Mouse (Mus musculus): Measurements from ENCODE around the gene Wfdc3.

Gene Wfdc3

GRCm38 (mm10) chr2:164776130-164776529 lies 30.4 kb upstream of the Wfdc3 start:
- DNase-seq (ENCODE audit: low spot score in 2 of 2), result no peak

DNA sequence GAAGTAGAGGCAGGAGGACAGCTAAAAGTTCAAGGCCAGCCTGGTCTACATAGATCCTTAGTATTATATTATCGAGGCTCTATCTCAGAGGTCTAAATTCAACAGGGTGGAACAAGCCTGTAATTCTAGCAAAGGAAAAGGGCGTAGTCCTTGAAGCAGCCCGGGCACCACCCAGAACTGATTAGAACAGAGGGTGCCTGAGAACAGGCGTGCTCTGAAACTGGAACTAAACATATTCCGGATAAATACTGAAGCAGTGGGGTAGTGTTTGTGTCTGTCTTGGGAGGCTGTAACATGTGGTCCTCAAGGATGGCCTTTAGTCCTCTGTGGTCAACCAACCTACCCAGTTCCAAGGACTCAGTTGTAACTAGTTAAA lies 28.2 kb upstream of the Wfdc3 start:
- no peak for DNase-seq (ENCODE audit: low spot score in 2 of 2)

DNA sequence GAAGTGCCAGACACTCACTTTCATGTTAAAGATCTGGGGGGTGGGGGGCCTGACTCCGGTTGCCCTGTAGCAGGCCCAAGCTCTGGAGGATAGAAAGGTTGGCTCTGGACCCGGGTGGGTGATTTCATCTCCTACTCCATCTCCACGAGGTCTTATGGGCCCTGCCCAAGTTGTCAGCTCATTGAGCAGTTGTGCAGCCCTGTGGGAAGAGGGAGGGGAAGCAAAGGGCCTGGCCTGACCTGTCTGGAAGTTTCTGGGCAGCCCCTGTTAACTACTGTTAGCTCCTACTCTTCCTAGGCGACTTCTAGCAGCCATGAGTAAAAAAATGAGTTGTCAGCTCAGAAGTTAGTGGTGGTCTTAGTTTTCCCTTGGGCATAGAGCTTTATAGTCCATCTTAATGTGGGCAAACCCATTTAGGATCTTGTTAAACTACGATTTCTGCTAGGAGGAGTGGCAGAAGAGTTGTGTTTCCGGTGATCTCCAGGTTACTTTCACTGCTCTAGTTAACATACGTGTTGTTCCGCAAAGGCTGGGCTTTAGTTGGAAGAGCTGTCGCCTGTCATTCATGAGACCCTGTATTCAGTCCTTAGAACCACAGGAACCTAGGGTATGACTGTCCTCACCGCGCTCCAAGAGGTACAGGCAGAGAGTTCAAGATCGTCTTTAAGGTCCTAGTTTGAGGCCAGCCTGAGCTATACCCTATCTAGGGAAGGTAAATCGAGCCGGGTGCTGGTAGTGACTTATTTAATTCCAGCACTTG lies 27.7 kb upstream of the Wfdc3 start:
- DNase-seq (ENCODE audit: low spot score in 2 of 2), result no peak

DNA sequence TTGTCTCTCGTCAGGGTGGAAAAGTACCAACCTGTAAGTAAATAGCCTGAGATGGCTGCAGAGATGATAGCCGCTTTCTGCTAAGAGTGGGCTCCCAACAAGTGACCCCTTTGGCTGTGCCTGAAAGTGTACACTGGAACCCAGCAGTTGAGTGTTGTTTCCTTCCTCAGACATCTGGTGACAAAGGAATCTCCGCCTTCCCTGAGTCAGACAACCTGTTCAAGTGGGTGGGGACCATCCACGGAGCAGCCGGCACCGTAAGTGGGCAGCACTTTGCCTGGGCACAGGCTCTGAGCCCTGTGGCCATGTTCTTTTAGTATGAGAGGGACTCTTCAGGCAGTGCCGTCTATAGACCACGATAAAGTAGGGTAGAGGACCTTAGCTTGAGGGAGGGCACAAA lies 25.4 kb upstream of the Wfdc3 start:
- DNase-seq (ENCODE audit: low spot score in 2 of 2), result no peak

GRCm38 (mm10) chr2:164770279-164770678 lies 24.5 kb upstream of the Wfdc3 start:
- no peak for DNase-seq (ENCODE audit: low spot score in 2 of 2)

DNA sequence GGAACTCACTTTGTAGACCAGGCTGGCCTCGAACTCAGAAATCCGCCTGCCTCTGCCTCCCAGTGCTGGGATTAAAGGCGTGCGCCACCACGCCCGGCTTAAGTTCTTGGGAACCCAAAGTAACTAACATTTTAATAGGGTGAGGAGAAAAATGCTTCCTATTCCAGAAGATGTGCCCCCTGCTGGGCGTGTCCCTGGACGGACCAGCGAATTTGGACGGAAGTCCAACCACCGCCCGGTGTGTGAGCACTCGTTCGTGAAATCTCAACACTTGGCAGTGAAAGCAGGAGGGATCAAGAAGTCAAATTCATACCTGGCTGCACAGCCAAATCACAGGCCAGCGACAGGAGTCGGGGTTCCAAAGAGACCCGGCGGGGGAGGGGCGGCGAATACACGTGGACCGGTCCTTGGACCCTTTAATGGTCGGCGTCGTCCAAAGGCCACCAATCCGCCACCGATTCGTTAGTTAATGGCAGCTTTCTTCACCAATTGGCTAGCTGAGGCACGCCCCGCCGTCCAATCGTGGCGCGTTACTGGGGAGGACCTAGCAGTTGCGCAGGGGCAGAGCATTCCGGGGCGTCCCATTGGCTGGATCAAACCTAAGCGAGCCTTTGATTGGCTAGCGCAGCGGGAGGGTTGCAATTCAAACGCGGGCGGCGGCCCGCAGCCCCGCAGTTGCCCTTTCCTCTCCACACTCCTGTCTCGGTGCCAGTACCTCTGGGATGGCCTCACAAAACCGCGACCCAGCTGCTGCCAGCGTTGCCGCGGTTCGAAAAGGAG lies 23.7 kb upstream of the Wfdc3 start, which contains the start of gene Ube2c:
Gene Ube2c (plus strand): TSS at position 641 of the 780 bp plus-strand sequence.
- DNase-seq (ENCODE audit: low spot score in 2 of 2), result peak; percentile 99

- no peak for DNase-seq (ENCODE audit: low spot score in 2 of 2)
Measured at GRCm38 (mm10) chr2:164767812-164768540, 22.2 kb upstream of the Wfdc3 start.

DNA sequence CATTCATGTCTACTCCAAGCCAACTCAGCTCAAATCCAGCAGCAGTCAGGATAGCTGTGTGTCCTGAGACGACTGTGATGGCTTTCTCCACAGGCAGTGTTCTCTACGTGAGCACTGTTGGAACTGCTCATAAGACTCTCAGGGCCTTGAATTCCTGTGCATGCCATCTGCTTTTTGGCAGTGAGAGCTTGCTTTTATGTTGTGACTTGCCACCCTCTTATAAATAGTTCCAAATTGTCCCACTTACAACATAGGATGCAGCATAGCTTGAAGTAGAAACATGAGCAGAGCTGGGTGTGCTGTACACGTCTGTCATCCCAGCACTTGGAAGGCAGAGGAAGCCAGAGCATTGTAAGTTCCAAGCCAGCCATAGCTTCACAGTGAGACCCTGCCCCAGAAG lies 20.1 kb upstream of the Wfdc3 start:
- no peak for DNase-seq (ENCODE audit: low spot score in 2 of 2)

- DNase-seq (ENCODE audit: low spot score in 2 of 2), result no peak
Measured at GRCm38 (mm10) chr2:164762593-164762992, 16.9 kb upstream of the Wfdc3 start.

DNA sequence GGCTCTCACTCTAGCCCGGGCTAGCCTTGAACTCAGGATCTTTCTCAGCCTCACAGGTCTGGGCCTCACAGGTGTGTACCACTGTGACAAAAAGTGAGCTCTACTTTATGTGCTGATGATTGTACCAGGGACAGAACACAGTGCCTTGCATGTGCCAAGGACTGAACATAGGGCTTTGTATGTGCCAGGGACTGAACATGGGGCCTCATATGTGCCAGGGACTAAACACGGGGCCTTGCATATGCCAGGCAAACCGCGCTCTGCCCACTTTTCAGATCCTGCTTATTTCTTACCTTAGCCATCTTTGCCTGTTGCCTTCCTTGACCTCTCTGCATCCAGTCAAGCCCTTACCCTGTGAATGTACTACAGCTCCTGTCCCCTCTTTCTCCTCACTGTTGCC lies 16.2 kb upstream of the Wfdc3 start:
- DNase-seq (ENCODE audit: low spot score in 2 of 2), result no peak

DNA sequence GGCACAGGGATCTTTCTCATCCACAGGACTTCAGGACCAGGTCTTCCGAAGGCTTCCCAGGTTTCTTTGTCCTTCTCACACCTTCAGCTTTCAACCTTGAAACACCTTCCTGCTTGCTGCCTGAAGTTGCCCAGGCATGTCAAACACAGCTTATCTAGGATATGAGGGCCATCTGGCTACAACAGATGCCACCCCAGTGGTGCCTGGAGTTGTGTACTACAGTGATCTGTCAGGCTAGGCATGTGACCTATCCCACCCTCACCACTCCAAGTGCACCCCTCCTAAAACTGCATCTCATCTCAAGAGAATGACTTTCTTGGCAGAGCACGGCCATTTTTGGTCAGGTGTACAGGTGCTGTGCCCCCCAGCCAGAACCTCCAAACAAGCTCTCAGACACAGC lies 15.8 kb upstream of the Wfdc3 start:
- DNase-seq (ENCODE audit: low spot score in 2 of 2), result no peak

DNA sequence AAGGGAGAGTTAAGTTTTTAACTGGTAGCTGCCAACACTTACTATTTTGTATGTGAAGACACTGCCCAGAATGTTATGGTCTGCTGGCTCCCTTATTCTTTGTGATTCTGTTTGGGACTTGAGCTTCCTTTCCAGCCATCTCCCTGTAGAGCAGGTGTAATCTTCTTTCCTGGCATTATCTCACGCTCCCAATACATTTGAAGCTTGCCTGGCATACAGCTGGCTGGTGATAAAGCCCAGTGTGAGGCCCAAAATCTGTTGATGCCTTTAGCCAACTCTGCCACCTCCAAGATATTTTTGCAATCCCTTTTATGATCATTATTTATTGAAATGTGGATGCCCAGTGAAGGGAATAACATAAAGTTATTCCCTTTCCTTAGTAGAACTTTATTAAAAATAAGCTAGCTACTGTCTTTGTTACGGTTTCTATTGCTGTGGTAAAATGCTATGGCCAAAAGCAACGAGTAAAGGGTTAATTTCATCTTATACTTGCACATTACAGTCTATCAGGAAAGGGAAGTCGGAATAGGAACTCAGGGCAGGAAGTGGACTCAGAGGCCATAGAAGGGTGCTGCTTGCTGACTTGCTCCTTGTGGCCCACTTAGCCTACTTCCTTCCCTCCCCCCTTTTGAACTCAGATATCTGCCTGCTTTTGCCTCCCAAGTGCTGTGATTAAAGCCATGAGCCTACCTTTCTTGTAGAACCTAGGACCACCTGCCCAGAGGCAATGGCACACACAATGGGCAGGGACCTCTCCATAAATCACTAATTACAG lies 14.5 kb upstream of the Wfdc3 start:
- DNase-seq (ENCODE audit: low spot score in 2 of 2), result no peak

- no peak for DNase-seq (ENCODE audit: low spot score in 2 of 2)
Measured at GRCm38 (mm10) chr2:164758692-164759091, 13.0 kb upstream of the Wfdc3 start.

GRCm38 (mm10) chr2:164757841-164758240 lies 12.1 kb upstream of the Wfdc3 start:
- no peak for DNase-seq (ENCODE audit: low spot score in 2 of 2)

GRCm38 (mm10) chr2:164754800-164755199 lies 9.1 kb upstream of the Wfdc3 start:
- DNase-seq (ENCODE audit: low spot score in 2 of 2), result no peak

GRCm38 (mm10) chr2:164754105-164754504 lies 8.4 kb upstream of the Wfdc3 start:
- DNase-seq (ENCODE audit: low spot score in 2 of 2), result no peak

GRCm38 (mm10) chr2:164752454-164752853 lies 6.7 kb upstream of the Wfdc3 start:
- no peak for DNase-seq (ENCODE audit: low spot score in 2 of 2)

GRCm38 (mm10) chr2:164748991-164749390 lies 3.3 kb upstream of the Wfdc3 start:
- DNase-seq (ENCODE audit: low spot score in 2 of 2), result no peak

- no peak for DNase-seq (ENCODE audit: low spot score in 2 of 2)
Measured at GRCm38 (mm10) chr2:164748191-164748590, 2.5 kb upstream of the Wfdc3 start.

DNA sequence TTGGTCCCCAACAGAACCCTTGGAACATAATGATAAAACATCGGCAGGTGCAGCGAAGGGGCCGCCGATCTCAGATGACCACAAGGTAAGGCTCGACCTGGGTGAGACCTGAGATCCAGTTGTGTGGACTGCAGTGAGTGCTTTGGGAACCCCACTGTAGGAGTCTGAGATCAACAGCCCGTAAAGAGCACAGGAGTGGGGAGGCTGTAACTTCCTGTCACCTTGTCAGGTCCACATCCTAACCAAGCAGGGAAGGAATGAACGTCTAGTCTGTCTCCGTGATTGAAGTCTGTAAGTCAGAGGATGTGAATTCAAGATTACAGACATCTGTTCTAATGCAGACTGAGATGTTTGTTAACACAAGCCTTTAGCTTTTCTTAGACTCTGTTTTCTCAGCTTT lies 962 bp upstream of the Wfdc3 start:
- no peak for DNase-seq (ENCODE audit: low spot score in 2 of 2)

GRCm38 (mm10) chr2:164744987-164745386 lies 744 bp downstream of the Wfdc3 start:
- DNase-seq (ENCODE audit: low spot score in 2 of 2), result no peak

- no peak for DNase-seq (ENCODE audit: low spot score in 2 of 2)
Measured at GRCm38 (mm10) chr2:164739876-164740275, 5.9 kb downstream of the Wfdc3 start.

Data from frontal cortex, postnatal 14 days (tissue).